Comparison of ENCODE assay signal across 24 mouse cellular contexts in genomic region chr2:22671348-22671747, GRCm38 (mm10). TPM values are rescaled to one million over a fixed set of nuclear protein-coding genes. Genes with fewer than 3 reads are reported as not detected.
"Had no signal": no experiment of that assay in that cellular context is flagged by ENCODE, and none has a peak within 500 bp of the region (broad histone marks: within the 10 kb centered on the region; RNA-seq: fewer than 3 reads in every experiment).

No protein-coding gene starts in this region.

- H3K4me3 ChIP-seq: layer of hippocampus, adult 2 months; limb, embryonic 10.5 days; limb, embryonic 13.5 days; liver, embryonic 12.5 days; liver, embryonic 15.5 days; lung, embryonic 15.5 days; neural tube, embryonic 13.5 days had no signal

- DNase-seq: kidney, adult 11 months; kidney, adult 8-10 months; kidney, postnatal 25 days; layer of hippocampus, adult 9-11 months; liver; lung, adult 18-20 months; lung, postnatal 14 days; lung, postnatal 4 days; midbrain, embryonic 14.5 days; right cerebral cortex, postnatal 14 days; right cerebral cortex, postnatal 4 days; thymus, adult 2 months; thymus, postnatal 14 days; thymus, postnatal 4 days had no signal

- H3K27ac ChIP-seq: layer of hippocampus, adult 2 months; limb, embryonic 10.5 days; limb, embryonic 13.5 days; liver, embryonic 12.5 days; liver, embryonic 15.5 days; lung, embryonic 15.5 days; neural tube, embryonic 13.5 days; stomach, postnatal 0 days had no signal

- H3K4me1 ChIP-seq: limb, embryonic 10.5 days; limb, embryonic 13.5 days; liver, embryonic 12.5 days; liver, embryonic 15.5 days; lung, embryonic 15.5 days; neural tube, embryonic 13.5 days had no signal

RNA-seq across cellular contexts. Expression of gene Gad2, which starts 49.3 kb away (rescaled TPM):
- polyA plus RNA-seq: kidney, embryonic 16.5 days; liver, embryonic 12.5 days; stomach, embryonic 14.5 days; thymus, adult 2 months had no signal
